Mouse (Mus musculus): ENCODE measurements around the gene Dnm3. TPM values are rescaled to one million over a fixed set of nuclear protein-coding genes. Genes with fewer than 3 reads are reported as not detected.

Dnm3 gene
- total RNA-seq, 2 experiments from 2014 or later: 101 to 106 TPM

- DNase-seq (ENCODE audit: low spot score in 2 of 2): no peak
These were observed 149.2 kb downstream of the Dnm3 start for GRCm38 (mm10) chr1:162328673-162329072.

- DNase-seq (ENCODE audit: low spot score in 2 of 2): no peak
These were observed 150.2 kb downstream of the Dnm3 start for GRCm38 (mm10) chr1:162327631-162328030.

- no peak for DNase-seq (ENCODE audit: low spot score in 2 of 2)
These were observed 153.4 kb downstream of the Dnm3 start for GRCm38 (mm10) chr1:162324412-162324811.

- no peak for DNase-seq (ENCODE audit: low spot score in 2 of 2)
These were observed 154.7 kb downstream of the Dnm3 start for GRCm38 (mm10) chr1:162323142-162323541.

- peak; percentile 39 to 51 for DNase-seq (ENCODE audit: low spot score in 2 of 2)
These were observed 164.2 kb downstream of the Dnm3 start for GRCm38 (mm10) chr1:162313451-162314276.

- DNase-seq (ENCODE audit: low spot score in 2 of 2): no peak
These were observed 165.2 kb downstream of the Dnm3 start for GRCm38 (mm10) chr1:162312621-162313020.

GRCm38 (mm10) chr1:162312152-162312551 is 165.7 kb downstream of the Dnm3 start:
- no peak for DNase-seq (ENCODE audit: low spot score in 2 of 2)

- DNase-seq (ENCODE audit: low spot score in 2 of 2): peak in 1 of 2 experiments; percentile 37
These were observed 172.6 kb downstream of the Dnm3 start for GRCm38 (mm10) chr1:162305247-162305646.

GRCm38 (mm10) chr1:162302480-162302879 is 175.4 kb downstream of the Dnm3 start:
- DNase-seq (ENCODE audit: low spot score in 2 of 2): no peak

- DNase-seq (ENCODE audit: low spot score in 2 of 2): peak; percentile 28 to 42
These were observed 178.1 kb downstream of the Dnm3 start for GRCm38 (mm10) chr1:162299558-162300319.

GRCm38 (mm10) chr1:162298527-162298926 is 179.3 kb downstream of the Dnm3 start:
- no peak for DNase-seq (ENCODE audit: low spot score in 2 of 2)

- DNase-seq (ENCODE audit: low spot score in 2 of 2): no peak
These were observed 182.4 kb downstream of the Dnm3 start for GRCm38 (mm10) chr1:162295443-162295842.

GRCm38 (mm10) chr1:162294572-162294910 is 183.3 kb downstream of the Dnm3 start:
- DNase-seq (ENCODE audit: low spot score in 2 of 2): no peak

GRCm38 (mm10) chr1:162293732-162294571 is 183.9 kb downstream of the Dnm3 start:
- no peak for DNase-seq (ENCODE audit: low spot score in 2 of 2)

GRCm38 (mm10) chr1:162286910-162287309 is 190.9 kb downstream of the Dnm3 start:
- DNase-seq (ENCODE audit: low spot score in 2 of 2): no peak

GRCm38 (mm10) chr1:162281981-162282381 is 195.9 kb downstream of the Dnm3 start:
- DNase-seq (ENCODE audit: low spot score in 2 of 2): no peak

GRCm38 (mm10) chr1:162280052-162280451 is 197.8 kb downstream of the Dnm3 start:
- no peak for DNase-seq (ENCODE audit: low spot score in 2 of 2)

GRCm38 (mm10) chr1:162276011-162276410 is 201.8 kb downstream of the Dnm3 start:
- no peak for DNase-seq (ENCODE audit: low spot score in 2 of 2)

- DNase-seq (ENCODE audit: low spot score in 2 of 2): no peak
These were observed 203.1 kb downstream of the Dnm3 start for GRCm38 (mm10) chr1:162274674-162275248.

GRCm38 (mm10) chr1:162256912-162257607 is 220.8 kb downstream of the Dnm3 start:
- no peak for DNase-seq (ENCODE audit: low spot score in 2 of 2)

Data from left cerebral cortex, adult 18-20 months (tissue).